Mouse (Mus musculus) erythroid progenitor cell, adult 5-6 weeks (primary cell): ENCODE results near the gene Tmem223. TPM values are rescaled to one million over a fixed set of nuclear protein-coding genes. Genes with fewer than 3 reads are reported as not detected.

ENCODE experiments used
- ATAC-seq: replicated peaks from 2 replicates; pipeline ENCODE4 v1.8.0; 2016; ENCODE audit warnings: moderate number of reproducible peaks, mild to moderate bottlenecking, moderate TSS enrichment, inconsistent platforms; ENCODE audit not compliant: poor library complexity, low FRiP score, severe bottlenecking
- total RNA-seq, 2 experiments: library from RNA; stranded (forward) in 1 of 2; stranded (reverse) in 1 of 2; fragments of 150-400 nt in 1 of 2; fragments of 186-747, 209-891 nt in 1 of 2; gene quantifications; 2 replicates each; pipeline versions ENCODE4 v1.2.3 to v1.2.4; 2015 to 2017; ENCODE audit warnings: low replicate concordance in 2 of 2

Gene Tmem223
- total RNA-seq, 2 experiments from 2014 or later, result 21.9 to 40.7 TPM

GRCm38 (mm10) chr19:8741243-8741869 is 29.4 kb upstream of the Tmem223 start, which contains the start of gene Stx5a:
Stx5a (plus strand) TSS chr19:8741413.
- peak; percentile 96 for ATAC-seq

DNA sequence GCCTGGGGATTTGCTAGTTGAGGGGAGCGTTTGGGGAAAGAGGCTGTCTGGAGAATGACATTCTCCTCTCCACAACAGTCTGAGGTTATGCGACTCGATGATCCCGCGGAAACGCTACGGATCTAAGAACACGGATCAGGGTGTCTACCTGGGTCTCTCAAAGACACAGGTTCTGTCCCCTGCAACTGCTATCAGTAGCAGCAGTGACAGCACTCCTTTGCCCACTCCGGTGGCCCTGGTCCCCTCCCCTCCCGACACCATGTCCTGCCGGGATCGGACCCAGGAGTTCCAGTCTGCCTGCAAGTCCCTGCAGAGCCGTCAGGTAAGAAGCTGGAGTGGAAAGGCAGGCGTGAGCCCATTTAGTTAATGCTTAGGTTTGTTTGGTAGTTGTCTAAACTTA is 28.6 kb upstream of the Tmem223 start:
- 0 out of 2 replicates have a peak, but pooled peaks have one; percentile 23 for ATAC-seq

DNA sequence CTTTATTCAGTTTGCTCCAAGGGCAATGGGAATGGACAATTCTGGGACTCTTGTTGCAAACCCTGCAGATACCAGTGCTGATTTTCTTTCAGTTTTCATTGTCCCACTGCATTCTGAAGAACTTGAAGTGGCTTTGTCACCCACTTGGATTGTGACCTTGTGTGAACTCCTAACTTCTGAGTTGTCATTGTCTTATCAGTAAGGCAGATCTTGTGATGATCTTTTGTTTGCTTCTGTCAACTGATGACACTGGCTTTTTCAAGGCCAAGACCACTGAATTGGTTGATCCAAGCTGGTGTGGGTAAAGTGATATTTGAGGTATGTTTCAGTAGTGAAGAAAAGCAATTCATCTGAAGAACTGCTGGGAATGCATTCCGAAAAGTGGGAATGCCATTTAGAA is 25.4 kb upstream of the Tmem223 start:
- no peak for ATAC-seq

GRCm38 (mm10) chr19:8747368-8747767 is 23.4 kb upstream of the Tmem223 start:
- no peak for ATAC-seq

- ATAC-seq, result no peak
These were observed 15.1 kb upstream of the Tmem223 start for GRCm38 (mm10) chr19:8755652-8756051.

GRCm38 (mm10) chr19:8756635-8757387 is 14.0 kb upstream of the Tmem223 start, which contains the start of gene Nxf1:
Nxf1 (plus strand) TSS chr19:8757073.
- peak; percentile 95 for ATAC-seq

GRCm38 (mm10) chr19:8757471-8757998 is 13.3 kb upstream of the Tmem223 start:
- peak; percentile 15; the same call in 1 of the 2 replicates for ATAC-seq

DNA sequence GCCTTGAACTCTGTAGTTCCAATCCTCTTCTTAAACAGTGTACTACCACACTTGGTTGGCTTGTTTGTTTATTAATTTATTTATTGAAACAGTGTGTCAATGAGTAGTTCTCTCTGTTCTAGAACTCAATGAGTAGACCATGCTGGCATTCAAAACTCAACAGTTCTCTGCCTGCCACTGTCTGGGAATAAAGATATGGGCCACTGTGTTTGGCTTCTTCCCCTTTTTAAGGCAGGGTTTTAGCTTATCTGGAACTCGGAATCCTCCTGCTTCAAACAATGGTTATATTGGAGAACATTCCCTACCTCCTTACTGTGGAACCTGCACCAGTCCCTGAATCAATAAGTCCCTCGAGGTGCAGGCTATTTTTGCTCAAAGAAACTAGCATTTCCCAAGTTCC is 11.9 kb upstream of the Tmem223 start:
- ATAC-seq, result no peak

DNA sequence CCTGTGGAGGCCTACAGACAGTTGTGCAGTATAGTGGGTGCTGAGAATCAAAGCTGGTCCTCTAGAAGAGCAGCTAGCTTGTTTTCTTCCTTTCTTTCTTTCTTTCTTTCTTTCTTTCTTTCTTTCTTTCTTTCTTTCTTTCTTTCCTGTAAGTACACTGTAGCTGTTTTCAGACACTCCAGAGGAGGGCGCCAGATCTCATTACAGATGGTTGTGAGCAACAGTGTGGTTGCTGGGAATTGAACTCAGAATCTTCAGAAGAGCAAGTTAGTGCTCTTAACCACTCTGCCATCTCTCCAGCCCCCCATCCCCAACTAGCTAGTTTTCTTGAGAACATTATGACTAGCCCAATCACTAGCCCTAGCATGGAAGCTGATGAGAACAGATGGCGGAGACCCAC is 10.0 kb upstream of the Tmem223 start:
- ATAC-seq, result no peak

- ATAC-seq, result no peak
These were observed 7.5 kb upstream of the Tmem223 start for GRCm38 (mm10) chr19:8763276-8763675.

DNA sequence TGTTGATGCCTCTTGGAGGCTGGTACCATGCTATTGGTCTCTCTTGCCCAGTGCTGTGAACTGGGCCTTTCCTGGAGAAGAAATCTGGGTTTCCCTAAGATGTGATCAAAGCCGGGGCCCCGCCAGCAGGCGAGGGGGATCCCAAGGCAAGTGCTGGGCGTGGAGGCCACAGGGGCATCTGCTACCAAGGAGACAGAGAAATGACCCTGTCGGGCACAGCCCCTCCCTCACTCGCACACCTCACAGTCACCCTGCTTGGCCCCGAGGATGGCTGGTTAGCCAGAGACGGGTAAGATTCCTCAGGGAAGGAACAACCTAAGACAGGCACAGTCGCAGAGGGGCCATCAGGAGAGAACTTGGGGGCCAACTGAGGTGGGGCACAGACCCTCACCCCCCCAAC is 5.2 kb upstream of the Tmem223 start:
- ATAC-seq, result no peak

DNA sequence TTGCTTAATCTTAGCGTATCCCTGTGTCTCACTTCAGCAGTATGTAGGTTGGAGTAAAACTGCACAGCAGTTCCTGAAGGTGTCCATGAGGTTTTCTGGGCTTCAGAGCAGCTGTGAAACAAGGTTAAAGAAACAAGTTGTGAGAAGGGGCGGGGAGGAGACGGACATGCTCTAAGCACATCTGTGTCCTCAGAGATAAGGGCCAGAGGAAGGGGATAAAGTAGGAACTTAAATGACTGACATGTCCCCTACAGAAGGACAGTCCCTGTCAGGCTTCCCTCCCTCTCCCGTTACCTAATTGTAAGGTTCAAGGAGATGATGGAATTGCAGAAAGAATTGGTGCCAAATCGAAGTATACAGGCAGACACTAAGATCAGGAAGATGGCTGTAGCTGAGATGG is 2.2 kb downstream of the Tmem223 start:
- peak; percentile 35 for ATAC-seq

DNA sequence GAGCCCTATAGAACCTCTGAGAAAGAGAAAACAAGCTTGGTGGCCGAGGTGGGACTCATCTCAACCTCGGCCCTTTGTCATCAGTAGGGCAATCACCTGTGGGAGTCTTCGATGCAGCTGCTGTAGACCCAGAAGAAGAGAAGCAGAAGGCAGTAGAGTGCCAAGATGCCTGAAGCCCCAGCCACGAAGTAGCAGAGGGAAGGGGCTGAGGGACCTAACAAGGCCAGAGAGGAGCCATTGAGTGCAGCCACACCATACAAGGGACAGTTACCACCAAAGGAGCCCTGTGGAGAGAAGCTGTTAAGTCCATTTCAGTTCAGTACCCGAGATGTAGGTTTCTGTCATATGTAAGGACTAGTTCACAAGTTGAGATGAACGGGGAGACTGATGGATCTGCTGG is 2.6 kb downstream of the Tmem223 start:
- ATAC-seq, result no peak

DNA sequence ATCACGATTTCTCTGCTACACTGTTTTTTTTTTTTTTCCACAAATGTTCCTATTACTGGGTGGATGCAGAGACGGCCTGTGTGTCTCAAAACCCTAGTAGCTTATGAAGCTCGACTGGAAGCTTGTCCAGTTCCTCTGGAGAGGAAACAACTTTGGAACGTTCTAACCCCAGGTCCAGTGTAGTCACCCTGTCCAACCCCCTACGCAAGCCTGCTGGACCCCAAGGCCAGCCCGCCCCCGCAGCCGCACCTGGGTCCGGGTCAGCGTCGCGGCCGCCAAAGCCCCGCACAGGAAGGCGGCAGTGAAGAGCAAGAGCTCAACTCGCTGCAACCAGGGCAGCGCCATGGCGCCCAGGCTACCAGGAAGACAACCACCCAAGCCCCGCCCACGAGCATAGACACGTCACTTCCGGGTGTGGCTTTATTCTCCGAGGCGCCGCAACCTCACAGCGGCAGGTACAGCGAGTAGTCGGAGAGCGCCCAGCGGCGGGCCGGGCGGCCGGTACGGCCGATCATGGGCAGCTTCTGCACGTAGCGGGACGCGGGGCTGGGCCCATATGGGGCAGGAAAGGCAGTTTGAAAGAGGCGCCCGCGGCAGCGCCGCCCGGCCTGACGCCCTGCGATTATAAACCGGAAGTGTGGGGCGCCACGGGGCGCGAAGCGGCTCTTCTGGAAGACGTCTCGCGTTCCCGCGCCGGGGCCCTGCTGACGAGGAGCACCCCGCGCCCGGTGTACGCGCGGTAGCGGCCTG is 3.5 kb downstream of the Tmem223 start, which contains the start of gene Tmem179b:
Tmem179b (minus strand) TSS at position 382 of the 750 bp plus-strand sequence.
- peak; percentile 86 for ATAC-seq

- no peak for ATAC-seq
These were observed 4.2 kb downstream of the Tmem223 start for GRCm38 (mm10) chr19:8774951-8775421.

DNA sequence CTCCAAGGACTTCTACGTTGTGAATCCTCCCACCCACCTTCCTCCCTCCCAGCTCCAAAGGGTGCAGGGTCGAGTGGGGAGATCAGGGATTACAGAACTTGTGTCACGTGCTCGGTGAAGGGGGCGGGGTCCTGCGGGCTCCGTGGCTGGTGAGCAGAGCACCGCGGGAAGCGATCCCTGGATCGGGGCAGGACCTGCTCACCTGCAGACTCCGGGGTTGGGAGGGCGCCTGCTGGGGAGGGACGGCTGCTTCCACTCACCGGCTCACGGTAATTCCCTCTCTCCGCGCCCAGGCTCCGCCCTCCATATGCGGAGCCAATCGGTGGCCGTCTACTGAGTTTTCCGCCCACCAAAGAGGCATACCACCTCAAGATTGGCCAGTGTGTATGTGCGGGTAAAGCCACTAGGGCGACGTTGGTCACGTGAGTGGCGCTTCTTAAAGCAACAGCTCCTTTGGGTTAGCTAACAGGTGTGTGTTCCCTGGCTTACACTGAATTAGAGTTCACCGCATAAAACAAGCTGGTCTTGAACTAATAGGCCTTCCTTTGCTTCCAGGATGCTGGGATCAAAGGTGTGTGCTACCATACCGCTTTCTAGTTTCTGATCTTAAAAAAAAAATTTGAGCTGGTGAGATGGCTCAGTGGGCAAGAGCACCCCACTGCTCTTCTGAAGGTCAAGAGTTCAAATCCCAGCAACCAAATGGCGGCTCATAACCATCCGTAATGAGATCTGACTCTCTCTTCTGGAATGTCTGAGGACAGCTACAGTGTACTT is 15.4 kb downstream of the Tmem223 start, which contains the start of gene Taf6l:
Taf6l (minus strand) TSS at position 410 of the 774 bp plus-strand sequence.
- ATAC-seq, result peak; percentile 99

DNA sequence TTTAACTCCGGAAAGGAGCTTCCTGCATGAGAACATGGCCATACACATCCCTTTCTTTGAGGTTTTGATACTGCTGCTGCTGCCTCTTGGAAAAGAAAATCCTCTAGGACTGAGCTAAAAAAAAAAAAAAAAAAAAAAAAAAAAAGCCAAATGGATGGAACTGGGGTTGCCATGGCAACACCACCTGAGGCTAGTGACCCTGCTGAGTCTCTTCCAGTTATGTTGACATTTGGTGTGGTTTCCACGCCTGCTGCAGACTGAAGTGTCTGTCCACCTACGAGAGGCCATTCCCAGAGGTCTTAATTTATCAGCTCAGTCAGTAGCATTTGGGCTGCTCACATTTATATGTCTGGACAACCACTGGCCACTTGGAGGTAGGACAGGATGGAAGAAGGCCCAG is 17.7 kb downstream of the Tmem223 start:
- no peak for ATAC-seq

- ATAC-seq, result no peak
These were observed 18.4 kb downstream of the Tmem223 start for GRCm38 (mm10) chr19:8789171-8789570.

DNA sequence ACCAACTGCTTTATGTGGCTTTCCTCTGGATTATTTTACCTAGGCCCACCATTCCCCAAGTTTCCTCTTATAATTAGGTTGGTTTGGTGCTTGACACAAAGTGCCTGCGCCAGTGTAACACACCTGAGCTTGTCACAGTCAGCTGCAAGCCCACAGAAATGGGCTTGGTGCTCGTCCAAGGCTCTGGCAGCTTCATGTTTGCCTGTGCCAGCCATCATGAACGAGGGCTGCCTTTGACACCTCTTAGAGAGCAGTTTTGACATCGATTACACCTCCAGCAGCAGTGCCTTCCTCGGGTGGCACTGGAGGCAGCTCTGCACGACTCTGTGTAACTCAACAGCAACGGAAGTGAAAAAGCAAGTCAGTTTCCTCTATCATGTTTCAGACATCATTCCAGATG is 19.4 kb downstream of the Tmem223 start:
- no peak for ATAC-seq
